Mouse (Mus musculus) heart, postnatal 0 days (tissue): ENCODE data around the gene Gm10638. TPM values are rescaled to one million over a fixed set of nuclear protein-coding genes. Genes with fewer than 3 reads are reported as not detected.

ENCODE experiments used
- ATAC-seq: fragments of 200-750 bp; cut with Nextera tagmentation; 2 replicates; pipeline ENCODE4 v1.8.0; 2017; ENCODE audit warnings: low read depth, moderate number of reproducible peaks, moderate library complexity; ENCODE audit not compliant: insufficient read depth
- DNase-seq: peaks from one replicate; pipeline ENCODE4 v3.0.0-alpha.2; 2016; ENCODE audit warnings: low spot score
- H3K27ac ChIP-seq: fragments of 300-500 bp; sonication (generic); 2 replicates; pipeline ENCODE4 v1.5.1; 2014; ENCODE audit warnings: low read depth, mild to moderate bottlenecking
- H3K27me3 ChIP-seq: fragments of 300-500 bp; sonication (generic); 2 replicates; pipeline ENCODE4 v1.6.1; 2014; ENCODE audit warnings: low read length, mixed read lengths; ENCODE audit not compliant: control insufficient read depth, insufficient read depth
- H3K36me3 ChIP-seq: fragments of 300-500 bp; sonication (generic); replicated peaks from 2 replicates; pipeline ENCODE4 v1.6.1; 2014; ENCODE audit warnings: low read length, mixed read lengths; ENCODE audit not compliant: control insufficient read depth, insufficient read depth
- H3K4me1 ChIP-seq: fragments of 300-500 bp; sonication (generic); 2 replicates; pipeline ENCODE4 v1.6.1; 2014; ENCODE audit warnings: antibody characterized with exemption; ENCODE audit not compliant: control insufficient read depth, insufficient read depth
- H3K4me2 ChIP-seq: fragments of 300-500 bp; sonication (generic); 2 replicates; pipeline ENCODE4 v1.6.1; 2014; ENCODE audit warnings: low read depth, mild to moderate bottlenecking, low read length, moderate library complexity
- H3K4me3 ChIP-seq: fragments of 300-500 bp; sonication (generic); 2 replicates; pipeline ENCODE4 v1.5.1; 2014; ENCODE audit warnings: low read depth, low read length
- H3K9ac ChIP-seq: fragments of 300-500 bp; sonication (generic); replicated peaks from 2 replicates; pipeline ENCODE4 v1.6.1; 2014; ENCODE audit warnings: low read depth, low read length, mixed read lengths
- H3K9me3 ChIP-seq: fragments of 300-500 bp; sonication (generic); replicated peaks from 2 replicates; pipeline ENCODE4 v1.6.1; 2016; ENCODE audit warnings: low read length; ENCODE audit not compliant: control insufficient read depth
- CTCF ChIP-seq: IDR thresholded peaks from 2 replicates; pipeline ENCODE4 v1.5.1; 2016; ENCODE audit warnings: antibody characterized with exemption, control low read depth, low read depth
- EP300 ChIP-seq: IDR thresholded peaks from 2 replicates; pipeline ENCODE4 v1.6.1; 2016; ENCODE audit warnings: antibody characterized with exemption, low read depth
- WGBS: fragments of 180-500 bp; shearing (Covaris S2); extraction: QIAGEN DNeasy Blood & Tissue Kit; methylation state at CpG from one replicate; pipeline ENCODE4 v1.1.7; 2014; 5-methylcytosine and 5-hydroxymethylcytosine counted together
- polyA plus RNA-seq: library from polyadenylated mRNA; unstranded; fragments of >200 nt; fragmentation: Nextera tagmentation; extraction: Ambion mirVana; gene quantifications from 2 replicates; pipeline ENCODE4 v1.2.1, GENCODE M21; 2015
- total RNA-seq: library from RNA; depleted of rRNA; stranded (reverse); fragments of >200 nt; gene quantifications from 2 replicates; pipeline ENCODE4 v1.2.3, GENCODE M21; 2014; ENCODE audit warnings: low replicate concordance

Gm10638 gene
- total and polyA plus RNA-seq, 2 experiments from 2014 or later = 4.6 TPM; not detected in 1

GRCm38 (mm10) chr8:86705317-86705716 is 40.2 kb upstream of the Gm10638 start:
- no peak for DNase-seq
- TF ChIP-seq EP300 (no peak), CTCF (no peak)
- Histone ChIP-seq H3K27me3 (no peaks in the 10 kb centered on the region), H3K4me2 (no peak overlapping the region), H3K9ac (no peak overlapping the region), H3K4me1 (no peaks in the 10 kb centered on the region), H3K36me3 (peaks cover 30% of the 10 kb centered on the region), H3K9me3 (no peaks in the 10 kb centered on the region), H3K27ac (no peak overlapping the region), H3K4me3 (no peak overlapping the region)
- 74% methylated on average over 3 of the region's 3 CpGs for WGBS
- no peak for ATAC-seq

- TF ChIP-seq EP300 (no peak), CTCF (no peak)
- no peaks in the 10 kb centered on the region for H3K27me3 ChIP-seq
- H3K9ac ChIP-seq = no peak overlapping the region
- H3K4me2 ChIP-seq = no peak overlapping the region
- H3K36me3 ChIP-seq = peaks cover 45% of the 10 kb centered on the region
- H3K27ac ChIP-seq = no peak overlapping the region
- no peaks in the 10 kb centered on the region for H3K9me3 ChIP-seq
- WGBS = 74% methylated on average over 5 of the region's 5 CpGs
- ATAC-seq (no peak), DNase-seq (no peak)
- H3K4me3 ChIP-seq = no peak overlapping the region
- no peaks in the 10 kb centered on the region for H3K4me1 ChIP-seq
These were observed 38.7 kb upstream of the Gm10638 start for GRCm38 (mm10) chr8:86706756-86707155.

GRCm38 (mm10) chr8:86707873-86708272 is 37.6 kb upstream of the Gm10638 start:
- H3K4me2 ChIP-seq = no peak overlapping the region
- no peaks in the 10 kb centered on the region for H3K9me3 ChIP-seq
- DNase-seq (no peak), ATAC-seq (no peak)
- TF ChIP-seq CTCF = no peak
- TF ChIP-seq EP300 = no peak
- WGBS = 68% methylated on average over 4 of the region's 4 CpGs
- H3K9ac ChIP-seq = no peak overlapping the region
- H3K36me3 ChIP-seq = peaks cover 51% of the 10 kb centered on the region
- no peak overlapping the region for H3K4me3 ChIP-seq
- no peaks in the 10 kb centered on the region for H3K27me3 ChIP-seq
- no peak overlapping the region for H3K27ac ChIP-seq
- H3K4me1 ChIP-seq = 0 out of 2 replicates have a peak, but pooled peaks cover 6% of the 10 kb centered on the region

- Histone ChIP-seq H3K4me1 (0 out of 2 replicates have a peak, but pooled peaks cover 6% of the 10 kb centered on the region), H3K9me3 (no peaks in the 10 kb centered on the region), H3K36me3 (peaks cover 74% of the 10 kb centered on the region), H3K4me2 (no peak overlapping the region), H3K27ac (no peak overlapping the region), H3K4me3 (no peak overlapping the region), H3K9ac (no peak overlapping the region), H3K27me3 (no peaks in the 10 kb centered on the region)
- no peak for TF ChIP-seq CTCF
- TF ChIP-seq EP300 = no peak
- no peak for DNase-seq
- WGBS = 79% methylated on average over 3 of the region's 3 CpGs
- ATAC-seq = no peak
These were observed 32.9 kb upstream of the Gm10638 start for GRCm38 (mm10) chr8:86712594-86712993.

GRCm38 (mm10) chr8:86713407-86714188 is 31.9 kb upstream of the Gm10638 start:
- no peak for TF ChIP-seq EP300
- TF ChIP-seq CTCF = no peak
- Histone ChIP-seq H3K36me3 (peaks cover 84% of the 10 kb centered on the region), H3K27me3 (no peaks in the 10 kb centered on the region), H3K27ac (no peak overlapping the region), H3K4me3 (no peak overlapping the region), H3K4me1 (0 out of 2 replicates have a peak, but pooled peaks cover 6% of the 10 kb centered on the region), H3K9ac (no peak overlapping the region), H3K4me2 (no peak overlapping the region), H3K9me3 (no peaks in the 10 kb centered on the region)
- DNase-seq = no peak
- 84% methylated on average over 14 of the region's 14 CpGs for WGBS
- ATAC-seq = no peak
